Mouse (Mus musculus) ES-E14 (cell line): Measurements from ENCODE around the gene Trpm4. TPM values are rescaled to one million over a fixed set of nuclear protein-coding genes. Genes with fewer than 3 reads are reported as not detected.

Experiments used
- DNase-seq: peaks from one replicate; pipeline ENCODE4 v3.0.0-alpha.2; 2013; ENCODE audit warnings: low read depth, low spot score
- H3K27ac ChIP-seq: 2 replicates; pipeline ENCODE4 v1.5.1; 2012; ENCODE audit warnings: low read depth, mild to moderate bottlenecking, low read length, moderate library complexity, mixed read lengths; ENCODE audit not compliant: poor library complexity, insufficient read depth, severe bottlenecking
- H3K36me3 ChIP-seq: 2 replicates; pipeline ENCODE4 v1.6.1; 2012; ENCODE audit warnings: mild to moderate bottlenecking, low read length, moderate library complexity, mixed read lengths; ENCODE audit not compliant: control insufficient read depth, poor library complexity, insufficient read depth, severe bottlenecking
- H3K4me1 ChIP-seq, 2 experiments: fragments of 150-350 bp in 1 of 2; sonication (generic) in 1 of 2; 2 replicates each; pipeline ENCODE4 v1.6.1; 2012; ENCODE audit warnings: low read length in 2 of 2, mild to moderate bottlenecking in 1 of 2, mixed read lengths in 1 of 2; ENCODE audit not compliant: control insufficient read depth in 2 of 2, insufficient read depth in 2 of 2, poor library complexity in 1 of 2
- H3K4me3 ChIP-seq, 2 experiments: fragments of 150-350 bp in 1 of 2; sonication (generic) in 1 of 2; 2 replicates each; pipeline ENCODE4 v1.5.1; 2012; ENCODE audit warnings: low read length in 2 of 2, low read depth in 1 of 2, mild to moderate bottlenecking in 1 of 2, mixed read lengths in 1 of 2; ENCODE audit not compliant: insufficient read depth in 1 of 2, poor library complexity in 1 of 2, severe bottlenecking in 1 of 2
- H3K9ac ChIP-seq: 2 replicates; pipeline ENCODE4 v1.6.1; 2012; ENCODE audit warnings: low read depth, mild to moderate bottlenecking, low read length, mixed read lengths; ENCODE audit not compliant: poor library complexity, insufficient read depth, severe bottlenecking
- H3K9me3 ChIP-seq: fragments of 150-350 bp; sonication (generic); 2 replicates; pipeline ENCODE4 v1.6.1; 2012; ENCODE audit warnings: low read depth, mild to moderate bottlenecking, low read length; ENCODE audit not compliant: control insufficient read depth, insufficient read depth
- CHD2 ChIP-seq: IDR thresholded peaks from 2 replicates; pipeline ENCODE4 v1.6.1; 2014; ENCODE audit warnings: mild to moderate bottlenecking, low read depth, low read length, inconsistent platforms
- HCFC1 ChIP-seq: IDR thresholded peaks from 2 replicates; pipeline ENCODE4 v1.6.1; 2012; ENCODE audit warnings: low read length, inconsistent platforms, borderline replicate concordance; ENCODE audit not compliant: insufficient read depth
- MAFK ChIP-seq: IDR thresholded peaks from 2 replicates; pipeline ENCODE4 v1.6.1; 2014; ENCODE audit warnings: mild to moderate bottlenecking, low read depth, low read length, inconsistent platforms; ENCODE audit not compliant: insufficient read depth
- ZC3H11A ChIP-seq: IDR thresholded peaks from 2 replicates; pipeline ENCODE4 v1.6.1; 2012; ENCODE audit warnings: low read depth, mild to moderate bottlenecking, inconsistent platforms, low read length, borderline replicate concordance
- ZNF384 ChIP-seq: IDR thresholded peaks from 2 replicates; pipeline ENCODE4 v1.6.1; 2012; ENCODE audit warnings: low read depth, low read length, inconsistent platforms
- in situ Hi-C, 2 experiments: fragments of 600-800 bp; cut with MboI; formaldehyde crosslinking; loops; one replicate each; pipeline ENCODE4 v1.15.1; 2025; ENCODE audit warnings: low sequenced_read_pairs in 2 of 2, inconsistent platforms in 1 of 2; ENCODE audit not compliant: unreplicated experiment in 2 of 2
- total RNA-seq: library from RNA; depleted of rRNA; stranded (reverse); fragments of 300-350 nt; gene quantifications from 2 replicates; pipeline ENCODE4 v1.2.3, GENCODE M21; 2012

Gene Trpm4
- total RNA-seq, 1 experiment, result 26.5 TPM

DNA sequence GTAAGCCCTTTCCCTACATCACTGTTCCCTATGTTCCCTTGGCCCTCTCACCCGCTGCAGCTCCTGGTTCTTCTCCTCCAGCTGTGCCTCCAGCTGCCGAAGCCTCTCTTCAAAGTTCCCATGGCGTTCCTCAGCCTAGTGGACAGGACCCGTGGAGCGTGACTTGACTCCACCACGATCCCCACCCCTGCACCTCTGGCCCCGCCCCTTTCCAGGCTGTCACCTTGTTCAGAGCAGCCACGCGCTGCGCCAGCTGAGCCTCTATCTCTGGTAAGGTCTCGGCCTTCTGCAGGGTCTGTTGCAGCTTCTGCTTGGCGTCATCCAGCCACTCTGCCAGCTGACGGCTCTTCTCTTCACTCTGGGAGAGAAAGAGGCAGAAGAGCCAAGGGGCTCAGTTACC, 22.5 kb upstream of the Trpm4 start:
- peaks cover 3 to 14% of the 10 kb centered on the region in 2 experiments; a peak in 2 of 4 replicates for H3K4me1 ChIP-seq
- H3K36me3 ChIP-seq, result peaks cover 2% of the 10 kb centered on the region; the same call in 1 of the 2 replicates
- H3K9ac ChIP-seq, result no peak overlapping the region
- H3K9me3 ChIP-seq, result no peaks in the 10 kb centered on the region
- TF ChIP-seq MAFK (no peak), CHD2 (no peak), HCFC1 (no peak), ZC3H11A (no peak), ZNF384 (no peak)
- no peak overlapping the region for H3K4me3 ChIP-seq
- in situ Hi-C loops, result no loop called here
- DNase-seq, result no peak
- H3K27ac ChIP-seq, result no peak overlapping the region

DNA sequence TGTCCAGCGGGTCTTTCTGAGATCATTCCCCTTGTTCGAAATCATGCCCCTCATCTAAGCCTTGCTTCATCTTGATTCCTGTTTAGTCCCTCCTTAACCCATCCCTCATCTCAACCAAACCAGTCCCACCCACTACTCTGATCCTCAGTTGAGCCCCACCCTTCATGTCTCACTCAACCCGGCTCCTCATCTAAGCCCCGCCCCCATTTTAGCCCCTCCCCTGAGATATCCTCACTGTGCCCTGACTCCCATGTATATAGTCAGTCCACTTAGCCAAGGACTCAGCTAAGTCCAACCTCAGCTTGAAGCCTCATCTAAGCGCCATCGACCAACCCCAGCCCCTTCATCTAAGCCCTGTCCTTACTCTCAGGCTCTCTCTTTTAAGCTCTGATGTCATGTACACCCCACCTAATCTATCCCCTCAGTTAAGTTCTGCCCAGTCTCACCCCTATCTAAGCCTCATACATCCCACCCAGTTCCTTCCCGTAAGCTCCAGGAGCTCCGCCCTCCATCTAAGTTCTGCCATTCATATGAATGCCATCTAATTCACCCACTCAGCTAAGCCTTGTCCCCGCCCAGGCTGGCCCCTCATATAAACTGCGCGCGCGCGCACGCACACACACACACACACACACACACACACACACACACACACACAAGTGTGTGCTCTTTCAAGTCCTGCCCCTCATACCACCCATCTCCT, 21.9 kb upstream of the Trpm4 start:
- H3K36me3 ChIP-seq, result peaks cover 2% of the 10 kb centered on the region; the same call in 1 of the 2 replicates
- TF ChIP-seq ZC3H11A (no peak), MAFK (no peak)

DNA sequence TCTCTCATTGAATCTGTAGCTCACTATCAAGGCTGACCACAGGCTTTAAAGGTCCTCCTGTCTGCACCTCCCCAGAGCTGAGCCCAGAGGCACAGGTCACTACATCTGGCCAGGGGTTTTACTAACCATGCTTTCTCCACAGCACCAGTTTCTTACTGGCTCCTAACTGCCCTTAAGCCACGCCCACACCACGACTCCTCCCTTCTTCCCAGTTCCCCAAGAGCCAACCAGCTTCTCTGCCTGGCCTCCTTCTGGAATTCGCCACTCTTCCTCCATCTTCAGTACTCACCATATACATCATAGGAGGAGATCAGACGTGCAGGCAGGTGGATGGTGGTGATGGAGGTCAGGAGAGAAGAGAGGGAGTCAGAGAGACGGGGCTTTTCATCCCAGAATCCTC, 19.5 kb upstream of the Trpm4 start:
- TF ChIP-seq ZNF384, result no peak
- TF ChIP-seq HCFC1, result no peak
- no peak for TF ChIP-seq ZC3H11A
- TF ChIP-seq CHD2, result no peak
- no peak for TF ChIP-seq MAFK
- DNase-seq, result no peak
- in situ Hi-C loops, result no loop called here
- Histone ChIP-seq H3K9me3 (no peaks in the 10 kb centered on the region), H3K9ac (0 out of 2 replicates have a peak overlapping the region, but pooled peaks have one; percentile 43), H3K36me3 (peaks cover 2% of the 10 kb centered on the region; the same call in 1 of the 2 replicates), H3K4me1 (peaks cover 0 to 11% of the 10 kb centered on the region in 2 experiments; a peak in 1 of 4 replicates), H3K4me3 (peak overlapping the region; percentile 25 to 81; a peak in 3 of 4 replicates), H3K27ac (no peak overlapping the region)

More for the DNA sequence above, 21.9 kb upstream of the Trpm4 start:
- Histone ChIP-seq H3K9me3 (no peaks in the 10 kb centered on the region), H3K9ac (no peak overlapping the region), H3K4me3 (0 out of 4 replicates have a peak overlapping the region, but pooled peaks of 1 of the 2 experiments have one; percentile 24), H3K27ac (no peak overlapping the region), H3K4me1 (peaks cover 3 to 14% of the 10 kb centered on the region in 2 experiments; a peak in 2 of 4 replicates)
- in situ Hi-C loops, result no loop called here
- no peak for DNase-seq

GRCm38 (mm10) chr7:45346905-45347304, 13.3 kb upstream of the Trpm4 start:
- H3K9ac ChIP-seq, result peak overlapping the region; percentile 21; the same call in 1 of the 2 replicates
- H3K9me3 ChIP-seq, result no peaks in the 10 kb centered on the region
- peaks cover 2 to 13% of the 10 kb centered on the region in 2 experiments; a peak in 1 of 4 replicates for H3K4me1 ChIP-seq
- no peak overlapping the region for H3K27ac ChIP-seq
- H3K4me3 ChIP-seq, result peak overlapping the region; percentile 17 to 21; a peak in 2 of 4 replicates
- in situ Hi-C loops, result no loop called here
- no peak for TF ChIP-seq CHD2
- no peak for TF ChIP-seq HCFC1
- TF ChIP-seq MAFK, result no peak
- no peak for TF ChIP-seq ZNF384
- no peak for DNase-seq
- no peaks in the 10 kb centered on the region for H3K36me3 ChIP-seq
